Mouse (Mus musculus) heart, embryonic 11.5 days (tissue): Measurements from ENCODE around the gene Negr1. TPM values are rescaled to one million over a fixed set of nuclear protein-coding genes. Genes with fewer than 3 reads are reported as not detected.
A peak's percentile ranks its signal among the peaks of the same experiment; 100 is the strongest.

ENCODE experiments used
- ATAC-seq: fragments of 200-750 bp; cut with Nextera tagmentation; replicated peaks from 2 replicates; pipeline ENCODE4 v1.8.0; 2017; ENCODE audit warnings: moderate library complexity; ENCODE audit not compliant: insufficient number of reproducible peaks, low FRiP score, low TSS enrichment
- H3K27ac ChIP-seq: fragments of 300-500 bp; sonication (generic); 2 replicates; pipeline ENCODE4 v1.5.1; 2014; ENCODE audit warnings: mild to moderate bottlenecking, low read depth, low read length
- H3K27me3 ChIP-seq: fragments of 300-500 bp; sonication (generic); 2 replicates; pipeline ENCODE4 v1.6.1; 2014; ENCODE audit warnings: mild to moderate bottlenecking, low read length, mixed read lengths; ENCODE audit not compliant: control insufficient read depth, insufficient read depth
- H3K36me3 ChIP-seq: fragments of 300-500 bp; sonication (generic); 2 replicates; pipeline ENCODE4 v1.6.1; 2014; ENCODE audit warnings: mild to moderate bottlenecking, low read length, moderate library complexity, mixed read lengths; ENCODE audit not compliant: control insufficient read depth, insufficient read depth
- H3K4me1 ChIP-seq: fragments of 300-500 bp; sonication (generic); 2 replicates; pipeline ENCODE4 v1.6.1; 2014; ENCODE audit warnings: low read length; ENCODE audit not compliant: control insufficient read depth, insufficient read depth
- H3K4me2 ChIP-seq: fragments of 300-500 bp; sonication (generic); 2 replicates; pipeline ENCODE4 v1.6.1; 2014; ENCODE audit warnings: mild to moderate bottlenecking, moderate library complexity
- H3K4me3 ChIP-seq: fragments of 300-500 bp; sonication (generic); 2 replicates; pipeline ENCODE4 v1.5.1; 2014; ENCODE audit warnings: low read depth, low read length
- H3K9ac ChIP-seq: fragments of 300-500 bp; sonication (generic); 2 replicates; pipeline ENCODE4 v1.6.1; 2014; ENCODE audit warnings: mild to moderate bottlenecking, low read depth, low read length, moderate library complexity
- H3K9me3 ChIP-seq: fragments of 300-500 bp; sonication (generic); replicated peaks from 2 replicates; pipeline ENCODE4 v1.6.1; 2016; ENCODE audit warnings: low read length; ENCODE audit not compliant: control insufficient read depth
- WGBS: fragments of 180-500 bp; shearing (Covaris S2); extraction: QIAGEN DNeasy Blood & Tissue Kit; methylation state at CpG from one replicate; pipeline ENCODE4 v1.1.7; 2014; ENCODE audit not compliant: insufficient replicate concordance; 5-methylcytosine and 5-hydroxymethylcytosine counted together
- polyA plus RNA-seq: library from polyadenylated mRNA; unstranded; fragments of >200 nt; fragmentation: Nextera tagmentation; extraction: Ambion mirVana; gene quantifications from 2 replicates; pipeline ENCODE4 v1.2.1, GENCODE M21; 2014

Gene Negr1
- polyA plus RNA-seq, 1 experiment from 2014 or later, result 2.6 TPM

- peaks cover 11% of the 10 kb centered on the region; the same call in 1 of the 2 replicates for H3K4me1 ChIP-seq
- 0 out of 2 replicates have a peak, but pooled peaks have one; percentile 55 for ATAC-seq
- H3K9me3 ChIP-seq, result no peaks in the 10 kb centered on the region
- peak overlapping the region; percentile 64; the same call in 1 of the 2 replicates for H3K27ac ChIP-seq
- H3K4me2 ChIP-seq, result peak overlapping the region; percentile 31
- H3K27me3 ChIP-seq, result no peaks in the 10 kb centered on the region
- no peak overlapping the region for H3K9ac ChIP-seq
- WGBS, result 26% methylated on average over 5 of the region's 5 CpGs
- H3K4me3 ChIP-seq, result no peak overlapping the region
- H3K36me3 ChIP-seq, result no peaks in the 10 kb centered on the region
These were observed 553.6 kb downstream of the Negr1 start for GRCm38 (mm10) chr3:157115105-157115760.

GRCm38 (mm10) chr3:157116024-157116423 is 554.4 kb downstream of the Negr1 start:
- H3K9ac ChIP-seq, result no peak overlapping the region
- no peak for ATAC-seq
- whole genome bisulfite sequencing, result 88% methylated on average over 1 of the region's 1 CpGs
- H3K4me1 ChIP-seq, result peaks cover 11% of the 10 kb centered on the region; the same call in 1 of the 2 replicates
- no peaks in the 10 kb centered on the region for H3K36me3 ChIP-seq
- H3K9me3 ChIP-seq, result no peaks in the 10 kb centered on the region
- H3K4me2 ChIP-seq, result no peak overlapping the region
- H3K27ac ChIP-seq, result 0 out of 2 replicates have a peak overlapping the region, but pooled peaks have one; percentile 64
- H3K27me3 ChIP-seq, result no peaks in the 10 kb centered on the region
- H3K4me3 ChIP-seq, result no peak overlapping the region

- no peak overlapping the region for H3K4me3 ChIP-seq
- ATAC-seq, result no peak
- H3K4me2 ChIP-seq, result no peak overlapping the region
- no peaks in the 10 kb centered on the region for H3K36me3 ChIP-seq
- no peak overlapping the region for H3K9ac ChIP-seq
- H3K27ac ChIP-seq, result no peak overlapping the region
- H3K27me3 ChIP-seq, result no peaks in the 10 kb centered on the region
- no peaks in the 10 kb centered on the region for H3K9me3 ChIP-seq
- WGBS, result 44% methylated on average over 2 of the region's 2 CpGs
- peaks cover 5% of the 10 kb centered on the region; the same call in 1 of the 2 replicates for H3K4me1 ChIP-seq
These were observed 558.3 kb downstream of the Negr1 start for GRCm38 (mm10) chr3:157119916-157120315.

GRCm38 (mm10) chr3:157146124-157146855 is 584.7 kb downstream of the Negr1 start:
- WGBS, result 80% methylated on average over 14 of the region's 14 CpGs
- H3K9me3 ChIP-seq, result no peaks in the 10 kb centered on the region
- H3K4me3 ChIP-seq, result no peak overlapping the region
- ATAC-seq, result no peak
- H3K4me2 ChIP-seq, result no peak overlapping the region
- no peak overlapping the region for H3K27ac ChIP-seq
- no peaks in the 10 kb centered on the region for H3K27me3 ChIP-seq
- H3K9ac ChIP-seq, result no peak overlapping the region
- H3K4me1 ChIP-seq, result no peaks in the 10 kb centered on the region
- H3K36me3 ChIP-seq, result no peaks in the 10 kb centered on the region

- Histone ChIP-seq H3K4me1 (no peaks in the 10 kb centered on the region), H3K9ac (no peak overlapping the region), H3K36me3 (no peaks in the 10 kb centered on the region), H3K4me2 (no peak overlapping the region), H3K4me3 (no peak overlapping the region), H3K27me3 (no peaks in the 10 kb centered on the region), H3K27ac (no peak overlapping the region), H3K9me3 (no peaks in the 10 kb centered on the region)
- WGBS, result 82% methylated on average over 3 of the region's 3 CpGs
- no peak for ATAC-seq
These were observed 593.3 kb downstream of the Negr1 start for GRCm38 (mm10) chr3:157154902-157155301.

- Histone ChIP-seq H3K4me2 (no peak overlapping the region), H3K4me1 (no peaks in the 10 kb centered on the region), H3K9me3 (no peaks in the 10 kb centered on the region), H3K27ac (no peak overlapping the region), H3K27me3 (no peaks in the 10 kb centered on the region), H3K36me3 (no peaks in the 10 kb centered on the region), H3K9ac (no peak overlapping the region), H3K4me3 (no peak overlapping the region)
- no peak for ATAC-seq
These were observed 593.9 kb downstream of the Negr1 start for GRCm38 (mm10) chr3:157155513-157155912.

GRCm38 (mm10) chr3:157164840-157165595 is 603.4 kb downstream of the Negr1 start:
- Histone ChIP-seq H3K27ac (no peak overlapping the region), H3K9ac (no peak overlapping the region), H3K4me2 (no peak overlapping the region), H3K4me1 (no peaks in the 10 kb centered on the region), H3K9me3 (no peaks in the 10 kb centered on the region), H3K4me3 (no peak overlapping the region), H3K27me3 (no peaks in the 10 kb centered on the region), H3K36me3 (no peaks in the 10 kb centered on the region)
- ATAC-seq, result no peak
- 76% methylated on average over 3 of the region's 3 CpGs for WGBS

- Histone ChIP-seq H3K36me3 (no peaks in the 10 kb centered on the region), H3K4me2 (no peak overlapping the region), H3K27me3 (no peaks in the 10 kb centered on the region), H3K27ac (no peak overlapping the region), H3K9ac (no peak overlapping the region), H3K4me1 (no peaks in the 10 kb centered on the region), H3K4me3 (no peak overlapping the region), H3K9me3 (no peaks in the 10 kb centered on the region)
- WGBS, result 73% methylated on average over 2 of the region's 2 CpGs
- no peak for ATAC-seq
These were observed 620.4 kb downstream of the Negr1 start for GRCm38 (mm10) chr3:157181975-157182374.
